Mouse (Mus musculus): ENCODE measurements around the gene Zfx. TPM values are rescaled to one million over a fixed set of nuclear protein-coding genes. Genes with fewer than 3 reads are reported as not detected.

Gene Zfx
- 9.8 and 11.1 TPM in 2 replicates for polyA plus RNA-seq (2011; ENCODE audit: insufficient read depth, insufficient read length, low replicate concordance, missing spikeins)

- TF ChIP-seq POLR2A (IDR thresholded peaks at IDR 0.05; ENCODE audit: borderline replicate concordance, control insufficient read depth, low read depth, low read length) (peak; percentile 64; the same call in 1 of the 2 replicates), CTCF (IDR thresholded peaks at IDR 0.05; ENCODE audit: control insufficient read depth, insufficient read depth, low read length) (no peak)
- Histone ChIP-seq H3K27ac (ENCODE audit: control insufficient read depth, insufficient read depth, low read depth, low read length, poor library complexity) (peak within 1 kb of the TSS; percentile 100), H3K4me1 (ENCODE audit: control insufficient read depth, insufficient read depth, low read length) (no peaks in the 10 kb centered on the region), H3K4me3 (replicated peaks; ENCODE audit: control insufficient read depth, low read depth, low read length) (peak within 1 kb of the TSS; percentile 66)
- WGBS, result 16% methylated on average over 80 of the region's 82 CpGs
Observed at GRCm38 (mm10) chrX:94123059-94123839, at the start of gene Zfx. TSS of gene Zfx (minus strand) at chrX:94123702.

- no peak overlapping the region for H3K4me3 ChIP-seq (replicated peaks; ENCODE audit: control insufficient read depth, low read depth, low read length)
- no peak for TF ChIP-seq POLR2A (IDR thresholded peaks at IDR 0.05; ENCODE audit: borderline replicate concordance, control insufficient read depth, low read depth, low read length)
- TF ChIP-seq CTCF (IDR thresholded peaks at IDR 0.05; ENCODE audit: control insufficient read depth, insufficient read depth, low read length), result no peak
- H3K4me1 ChIP-seq (ENCODE audit: control insufficient read depth, insufficient read depth, low read length), result no peaks in the 10 kb centered on the region
- no peak overlapping the region for H3K27ac ChIP-seq (ENCODE audit: control insufficient read depth, insufficient read depth, low read depth, low read length, poor library complexity)
- WGBS, result 40% methylated on average over 6 of the region's 6 CpGs
Observed at GRCm38 (mm10) chrX:94169348-94169747, 45.8 kb upstream of the Zfx start.

DNA sequence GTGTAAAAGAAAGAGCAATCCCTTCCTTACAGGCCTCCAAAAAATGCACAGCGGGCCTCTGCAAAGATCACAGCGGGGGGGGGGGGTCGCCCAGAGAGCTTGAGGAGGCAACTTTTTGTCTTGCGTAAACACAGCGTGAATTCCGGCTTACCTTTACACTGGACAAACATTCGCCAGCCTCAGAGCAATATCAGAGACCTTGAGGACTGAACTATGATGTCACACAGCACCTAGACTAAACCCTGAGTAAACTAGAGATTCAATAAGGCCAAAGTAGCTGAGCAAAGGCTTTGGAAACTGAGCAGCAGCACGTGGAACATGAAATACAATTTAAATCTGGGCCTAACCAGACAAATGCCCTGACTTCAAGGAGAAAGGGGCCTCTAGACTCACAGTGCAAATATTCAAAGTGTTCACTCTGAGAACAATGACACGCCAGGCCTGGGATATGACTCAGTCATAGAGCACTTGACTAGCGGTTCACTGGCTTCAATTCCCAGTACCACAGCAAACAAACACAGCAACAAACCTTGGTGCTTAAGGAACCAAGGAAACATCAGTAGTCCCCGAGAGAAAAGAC lies 28.8 kb upstream of the Zfx start:
- WGBS, result 65% methylated on average over 11 of the region's 11 CpGs
- H3K4me3 ChIP-seq (replicated peaks; ENCODE audit: control insufficient read depth, low read depth, low read length), result no peak overlapping the region
- H3K27ac ChIP-seq (ENCODE audit: control insufficient read depth, insufficient read depth, low read depth, low read length, poor library complexity), result no peak overlapping the region
- H3K4me1 ChIP-seq (ENCODE audit: control insufficient read depth, insufficient read depth, low read length), result no peaks in the 10 kb centered on the region
- no peak for TF ChIP-seq CTCF (IDR thresholded peaks at IDR 0.05; ENCODE audit: control insufficient read depth, insufficient read depth, low read length)
- no peak for TF ChIP-seq POLR2A (IDR thresholded peaks at IDR 0.05; ENCODE audit: borderline replicate concordance, control insufficient read depth, low read depth, low read length)

DNA sequence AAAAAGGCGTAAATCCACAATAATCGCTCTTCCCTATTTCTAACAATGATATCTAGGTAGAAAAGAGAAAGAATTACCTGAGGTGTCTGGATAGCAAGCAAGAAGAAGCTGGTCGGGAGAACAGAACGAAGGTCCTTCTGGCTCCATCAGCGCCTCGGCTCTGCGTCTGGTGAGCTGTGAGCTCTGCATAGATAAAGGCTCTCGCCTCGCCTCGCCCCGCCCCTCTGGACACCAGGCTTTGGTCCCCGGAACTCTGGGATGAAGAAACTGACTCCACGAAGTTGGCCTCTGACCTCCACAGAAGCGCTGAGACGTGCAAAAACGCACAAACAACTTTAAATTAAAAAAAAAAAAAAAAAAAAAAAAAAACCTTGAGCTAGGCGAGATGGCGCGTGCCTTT lies 27.0 kb upstream of the Zfx start:
- 83% methylated on average over 19 of the region's 19 CpGs for WGBS
- Histone ChIP-seq H3K4me1 (ENCODE audit: control insufficient read depth, insufficient read depth, low read length) (no peaks in the 10 kb centered on the region), H3K27ac (ENCODE audit: control insufficient read depth, insufficient read depth, low read depth, low read length, poor library complexity) (no peak overlapping the region), H3K4me3 (replicated peaks; ENCODE audit: control insufficient read depth, low read depth, low read length) (no peak overlapping the region)
- TF ChIP-seq CTCF (IDR thresholded peaks at IDR 0.05; ENCODE audit: control insufficient read depth, insufficient read depth, low read length) (no peak), POLR2A (IDR thresholded peaks at IDR 0.05; ENCODE audit: borderline replicate concordance, control insufficient read depth, low read depth, low read length) (no peak)

- H3K27ac ChIP-seq (ENCODE audit: control insufficient read depth, insufficient read depth, low read depth, low read length, poor library complexity), result no peak overlapping the region
- TF ChIP-seq CTCF (IDR thresholded peaks at IDR 0.05; ENCODE audit: control insufficient read depth, insufficient read depth, low read length) (no peak), POLR2A (IDR thresholded peaks at IDR 0.05; ENCODE audit: borderline replicate concordance, control insufficient read depth, low read depth, low read length) (no peak)
Observed at GRCm38 (mm10) chrX:94142004-94142771, 18.7 kb upstream of the Zfx start.

GRCm38 (mm10) chrX:94140080-94140479 lies 16.6 kb upstream of the Zfx start:
- no peak for TF ChIP-seq POLR2A (IDR thresholded peaks at IDR 0.05; ENCODE audit: borderline replicate concordance, control insufficient read depth, low read depth, low read length)
- no peak for TF ChIP-seq CTCF (IDR thresholded peaks at IDR 0.05; ENCODE audit: control insufficient read depth, insufficient read depth, low read length)
- WGBS, result 38% methylated on average over 1 of the region's 1 CpGs
- Histone ChIP-seq H3K4me3 (replicated peaks; ENCODE audit: control insufficient read depth, low read depth, low read length) (no peak overlapping the region), H3K4me1 (ENCODE audit: control insufficient read depth, insufficient read depth, low read length) (no peaks in the 10 kb centered on the region), H3K27ac (ENCODE audit: control insufficient read depth, insufficient read depth, low read depth, low read length, poor library complexity) (no peak overlapping the region)

More at GRCm38 (mm10) chrX:94142004-94142771, 18.7 kb upstream of the Zfx start:
- Histone ChIP-seq H3K4me3 (replicated peaks; ENCODE audit: control insufficient read depth, low read depth, low read length) (no peak overlapping the region), H3K4me1 (ENCODE audit: control insufficient read depth, insufficient read depth, low read length) (no peaks in the 10 kb centered on the region)
- WGBS, result 54% methylated on average over 7 of the region's 7 CpGs

DNA sequence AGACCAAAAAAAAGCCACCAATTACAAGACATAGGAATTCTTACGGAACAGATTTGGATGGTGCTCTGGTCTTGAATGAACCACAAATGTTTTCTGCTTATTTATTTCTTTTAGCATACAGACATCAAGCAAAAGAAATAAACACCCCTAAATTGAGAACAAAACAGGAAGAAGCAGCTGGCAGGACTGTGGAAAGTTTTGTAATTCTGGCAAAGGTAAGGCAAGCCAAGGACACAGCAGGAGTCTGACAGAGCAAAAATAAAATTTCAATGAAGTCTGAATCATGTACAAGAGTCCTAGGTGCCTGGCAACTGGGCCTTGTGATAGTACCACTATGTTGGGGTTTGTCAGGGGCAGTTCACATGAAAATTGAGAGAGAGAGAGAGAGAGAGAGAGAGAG lies 14.8 kb upstream of the Zfx start:
- no peak for TF ChIP-seq CTCF (IDR thresholded peaks at IDR 0.05; ENCODE audit: control insufficient read depth, insufficient read depth, low read length)
- no peak for TF ChIP-seq POLR2A (IDR thresholded peaks at IDR 0.05; ENCODE audit: borderline replicate concordance, control insufficient read depth, low read depth, low read length)
- 89% methylated on average over 1 of the region's 1 CpGs for WGBS

DNA sequence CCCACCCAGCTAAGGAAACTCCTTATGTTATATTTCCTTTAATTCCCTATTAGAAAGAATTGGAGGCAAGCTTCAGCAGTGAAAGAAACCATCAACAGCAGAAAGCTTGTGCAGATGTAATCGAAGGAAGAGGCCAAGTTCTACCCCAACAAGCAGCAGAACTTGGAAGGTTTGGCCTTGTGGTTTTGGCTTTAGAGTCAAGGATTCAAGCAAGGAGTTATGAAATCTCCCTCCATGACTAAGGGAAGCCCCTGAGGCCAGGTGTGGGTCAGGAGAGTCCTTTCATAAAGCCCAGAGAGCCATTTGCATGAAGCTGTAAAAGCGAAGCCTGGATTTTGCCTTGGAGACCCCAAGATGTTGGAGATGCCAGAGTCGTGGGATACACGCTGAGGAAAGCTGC lies 11.6 kb upstream of the Zfx start:
- 57% methylated on average over 4 of the region's 4 CpGs for WGBS
- H3K4me1 ChIP-seq (ENCODE audit: control insufficient read depth, insufficient read depth, low read length), result no peaks in the 10 kb centered on the region
- H3K27ac ChIP-seq (ENCODE audit: control insufficient read depth, insufficient read depth, low read depth, low read length, poor library complexity), result no peak overlapping the region
- TF ChIP-seq POLR2A (IDR thresholded peaks at IDR 0.05; ENCODE audit: borderline replicate concordance, control insufficient read depth, low read depth, low read length) (no peak), CTCF (IDR thresholded peaks at IDR 0.05; ENCODE audit: control insufficient read depth, insufficient read depth, low read length) (no peak)
- no peak overlapping the region for H3K4me3 ChIP-seq (replicated peaks; ENCODE audit: control insufficient read depth, low read depth, low read length)

More for the DNA sequence above, 14.8 kb upstream of the Zfx start:
- no peak overlapping the region for H3K4me3 ChIP-seq (replicated peaks; ENCODE audit: control insufficient read depth, low read depth, low read length)
- H3K4me1 ChIP-seq (ENCODE audit: control insufficient read depth, insufficient read depth, low read length), result no peaks in the 10 kb centered on the region
- no peak overlapping the region for H3K27ac ChIP-seq (ENCODE audit: control insufficient read depth, insufficient read depth, low read depth, low read length, poor library complexity)
